Mouse (Mus musculus) ES-Bruce4 (cell line): Measurements from ENCODE around the gene Lyz1. TPM values are rescaled to one million over a fixed set of nuclear protein-coding genes. Genes with fewer than 3 reads are reported as not detected.
"Not testable (repeated sequence)": the region's sequence is repeated elsewhere in the genome, so short reads cannot be mapped to it uniquely, and the experiment has no call there.

Experiments
- H3K27ac ChIP-seq: 2 replicates; pipeline ENCODE4 v1.5.1; 2012; ENCODE audit warnings: low read length, inconsistent platforms; ENCODE audit not compliant: insufficient read depth
- H3K27me3 ChIP-seq: 2 replicates; pipeline ENCODE4 v1.6.1; 2012; ENCODE audit warnings: mild to moderate bottlenecking, low read length, inconsistent platforms; ENCODE audit not compliant: control insufficient read depth, poor library complexity, insufficient read depth, severe bottlenecking
- H3K36me3 ChIP-seq: 2 replicates; pipeline ENCODE4 v1.6.1; 2012; ENCODE audit warnings: inconsistent platforms, mild to moderate bottlenecking, low read length, moderate library complexity; ENCODE audit not compliant: control insufficient read depth, poor library complexity, insufficient read depth, severe bottlenecking
- H3K4me1 ChIP-seq: one replicate; pipeline ENCODE4 v1.8.1; 2011; ENCODE audit warnings: low read length; ENCODE audit not compliant: control insufficient read depth, insufficient read depth
- H3K4me3 ChIP-seq: 2 replicates; pipeline ENCODE4 v1.5.1; 2011; ENCODE audit warnings: low read depth, mild to moderate bottlenecking, low read length
- H3K9ac ChIP-seq: 2 replicates; pipeline ENCODE4 v1.6.1; 2012; ENCODE audit warnings: low read depth, mild to moderate bottlenecking, inconsistent platforms; ENCODE audit not compliant: poor library complexity, severe bottlenecking
- H3K9me3 ChIP-seq: replicated peaks from 2 replicates; pipeline ENCODE4 v1.6.1; 2012; ENCODE audit warnings: mild to moderate bottlenecking, low read length, inconsistent platforms; ENCODE audit not compliant: control insufficient read depth, poor library complexity, insufficient read depth, severe bottlenecking
- CTCF ChIP-seq: IDR thresholded peaks from one replicate; pipeline ENCODE4 v1.8.1; 2011; ENCODE audit warnings: low read depth, low read length
- EP300 ChIP-seq: IDR thresholded peaks from 2 replicates; pipeline ENCODE4 v1.6.1; 2011; ENCODE audit warnings: low read depth, low read length; ENCODE audit not compliant: insufficient read depth
- POLR2A ChIP-seq: IDR thresholded peaks from one replicate; pipeline ENCODE4 v1.8.1; 2011; ENCODE audit warnings: low read length; ENCODE audit not compliant: insufficient read depth
- polyA plus RNA-seq: library from polyadenylated mRNA; stranded (reverse); fragments of >200 nt; gene quantifications from 2 replicates; pipeline ENCODE4 v1.2.4, GENCODE M21; 2011; ENCODE audit warnings: low read depth; ENCODE audit not compliant: missing spikeins, insufficient read depth, insufficient read length

Lyz1 gene
- polyA plus RNA-seq, 1 experiment = not detected

- no peak for TF ChIP-seq CTCF
- no peak for TF ChIP-seq POLR2A
- no peak for TF ChIP-seq EP300
- H3K4me3 ChIP-seq = no peak overlapping the region
- no peak overlapping the region for H3K27ac ChIP-seq
- no peaks in the 10 kb centered on the region for H3K9me3 ChIP-seq
- H3K4me1 ChIP-seq = no peaks in the 10 kb centered on the region
- no peaks in the 10 kb centered on the region for H3K36me3 ChIP-seq
- no peak overlapping the region for H3K9ac ChIP-seq
- H3K27me3 ChIP-seq = no peaks in the 10 kb centered on the region
Measured at GRCm38 (mm10) chr10:117290046-117290870, 2.4 kb downstream of the Lyz1 start.

GRCm38 (mm10) chr10:117289034-117289505 is 3.6 kb downstream of the Lyz1 start:
- H3K27ac ChIP-seq, H3K9ac ChIP-seq, H3K27me3 ChIP-seq, H3K4me1 ChIP-seq, H3K4me3 ChIP-seq, H3K9me3 ChIP-seq, H3K36me3 ChIP-seq: not testable (repeated sequence)

DNA sequence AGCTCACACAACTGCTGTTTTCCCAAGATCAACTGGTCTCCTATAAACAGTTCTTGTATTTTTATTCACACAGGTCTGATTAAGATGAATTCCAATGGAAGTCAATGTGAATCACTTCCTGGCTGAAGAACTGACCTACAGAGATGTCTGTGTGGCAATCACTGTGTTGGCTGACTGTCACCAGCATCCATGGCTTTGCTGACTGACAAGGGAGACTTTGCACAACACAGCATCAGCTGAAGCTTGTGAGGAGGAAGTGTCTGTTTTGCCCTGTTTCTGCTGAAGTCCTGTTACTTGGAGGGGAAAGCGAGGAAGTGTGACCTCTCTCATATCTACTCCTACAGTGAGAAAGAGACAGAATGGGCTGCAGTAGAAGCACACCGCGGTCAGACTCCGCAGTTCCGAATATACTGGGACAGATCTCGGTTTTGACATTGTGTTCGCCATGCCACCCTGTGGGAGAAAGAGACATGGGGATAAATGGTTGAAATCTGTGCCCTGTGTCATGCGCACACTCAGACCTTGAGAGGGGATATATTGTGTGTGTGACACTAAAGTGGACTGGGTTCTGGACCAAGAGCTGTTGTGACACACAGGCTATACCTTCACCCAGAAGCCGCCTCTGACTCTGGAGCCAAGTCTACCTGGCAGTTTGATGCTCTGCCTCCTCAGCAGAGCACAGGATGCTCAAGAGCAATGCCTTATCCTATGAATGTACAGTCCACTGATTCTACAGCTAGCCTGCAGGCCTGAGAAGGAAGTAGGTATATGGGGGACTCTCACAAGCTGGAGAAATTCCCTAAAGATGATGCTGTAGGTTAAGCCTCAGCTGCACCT is 4.3 kb downstream of the Lyz1 start:
- H3K9me3 ChIP-seq = no peaks in the 10 kb centered on the region
- no peak overlapping the region for H3K27ac ChIP-seq
- no peaks in the 10 kb centered on the region for H3K4me1 ChIP-seq
- H3K9ac ChIP-seq = no peak overlapping the region
- TF ChIP-seq POLR2A (no peak), EP300 (no peak), CTCF (no peak)
- H3K4me3 ChIP-seq = no peak overlapping the region
- no peaks in the 10 kb centered on the region for H3K27me3 ChIP-seq
- H3K36me3 ChIP-seq = no peaks in the 10 kb centered on the region

- Histone ChIP-seq H3K36me3 (no peaks in the 10 kb centered on the region), H3K27ac (no peak overlapping the region), H3K27me3 (no peaks in the 10 kb centered on the region), H3K9me3 (no peaks in the 10 kb centered on the region), H3K4me3 (no peak overlapping the region), H3K9ac (no peak overlapping the region), H3K4me1 (no peaks in the 10 kb centered on the region)
- no peak for TF ChIP-seq POLR2A
- no peak for TF ChIP-seq CTCF
- TF ChIP-seq EP300 = no peak
Measured at GRCm38 (mm10) chr10:117287226-117287850, 5.3 kb downstream of the Lyz1 start.

DNA sequence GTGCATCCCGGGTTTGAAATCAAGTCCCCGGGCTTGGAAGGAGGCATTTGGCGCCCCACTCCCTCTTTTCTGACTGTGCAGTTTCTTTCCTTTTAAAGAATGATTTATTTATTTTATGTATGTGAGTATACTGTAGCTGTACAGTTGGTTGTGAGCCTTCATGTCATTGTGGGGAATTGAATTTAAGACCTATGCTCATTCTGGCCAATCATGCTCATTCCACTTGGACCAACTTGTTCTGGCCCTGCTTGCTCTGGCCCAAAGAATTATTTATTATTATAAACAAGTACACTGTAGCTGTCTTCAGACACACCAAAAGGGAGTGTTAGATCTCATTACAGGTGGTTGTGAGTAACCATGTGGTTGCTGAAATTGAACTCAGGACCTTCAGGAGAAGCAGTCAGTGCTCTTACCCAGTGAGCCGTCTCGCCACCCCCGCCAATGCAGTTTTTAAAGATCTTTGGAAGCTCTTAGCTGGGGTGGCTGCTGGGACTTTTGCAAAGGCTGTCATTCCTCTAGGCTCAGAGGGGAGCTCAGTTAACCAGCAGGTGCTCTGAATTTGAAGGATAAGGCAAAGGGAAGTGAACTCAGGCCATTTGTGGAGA is 6.2 kb downstream of the Lyz1 start:
- Histone ChIP-seq H3K27ac (no peak overlapping the region), H3K36me3 (no peaks in the 10 kb centered on the region), H3K4me3 (no peak overlapping the region), H3K9me3 (no peaks in the 10 kb centered on the region), H3K27me3 (no peaks in the 10 kb centered on the region), H3K4me1 (no peaks in the 10 kb centered on the region), H3K9ac (no peak overlapping the region)
- no peak for TF ChIP-seq CTCF
- TF ChIP-seq POLR2A = no peak
- no peak for TF ChIP-seq EP300

- H3K9me3 ChIP-seq, H3K4me3 ChIP-seq: not testable (repeated sequence)
Measured at GRCm38 (mm10) chr10:117285584-117285983, 7.1 kb downstream of the Lyz1 start.

More at GRCm38 (mm10) chr10:117285584-117285983, 7.1 kb downstream of the Lyz1 start:
- not testable (repeated sequence) for H3K9ac ChIP-seq, H3K4me1 ChIP-seq, H3K36me3 ChIP-seq, H3K27ac ChIP-seq, H3K27me3 ChIP-seq
